Mouse (Mus musculus): ENCODE results near the gene Bahcc1.

Gene Bahcc1

DNA sequence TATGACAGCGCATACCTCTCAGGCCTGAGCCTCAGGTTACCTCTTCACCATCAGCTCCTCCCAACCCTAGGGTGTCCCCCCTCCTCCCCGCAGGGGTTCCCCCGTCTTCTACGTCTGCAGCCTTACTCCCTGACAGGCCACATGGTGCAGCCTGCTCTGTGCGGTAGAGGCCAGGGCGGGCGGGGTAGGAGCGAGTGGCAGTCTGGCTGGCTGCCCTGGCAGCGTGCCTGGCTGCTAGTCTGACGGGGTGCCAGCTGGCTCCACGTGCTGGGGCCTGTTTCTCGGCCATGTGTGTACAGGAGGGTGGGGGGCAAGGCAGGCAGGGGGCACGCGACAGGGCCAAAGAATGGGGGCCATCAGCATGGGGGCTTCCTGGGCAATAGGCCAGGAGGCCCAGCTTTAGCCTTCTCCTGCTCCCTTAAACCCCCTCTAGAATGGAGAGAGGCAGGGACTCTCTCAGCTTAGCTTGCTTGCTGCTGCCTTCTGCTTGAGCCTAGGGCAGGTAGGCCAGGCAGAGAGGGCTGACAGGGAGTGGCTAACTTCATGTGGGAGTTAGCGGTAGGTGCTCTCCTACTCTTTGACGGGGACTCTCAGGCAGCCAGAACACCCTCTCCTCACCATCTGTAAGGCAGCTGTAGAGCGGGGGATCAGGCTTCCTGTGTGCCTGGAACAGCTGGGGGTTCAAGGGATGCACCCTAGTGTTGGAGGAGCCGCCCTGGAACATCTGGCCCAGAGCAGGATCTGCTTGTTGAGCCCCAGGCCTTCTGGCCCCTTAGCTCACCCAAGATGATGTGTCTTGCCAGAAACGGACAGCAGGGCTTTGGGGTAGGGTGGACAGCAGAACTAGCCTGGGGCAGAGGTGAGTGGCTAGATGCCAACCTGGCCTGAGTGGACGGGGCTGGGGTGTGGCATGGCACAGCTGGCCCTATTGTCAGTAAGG lies 28.9 kb downstream of the Bahcc1 start:
- peak; percentile 97 for DNase-seq

DNA sequence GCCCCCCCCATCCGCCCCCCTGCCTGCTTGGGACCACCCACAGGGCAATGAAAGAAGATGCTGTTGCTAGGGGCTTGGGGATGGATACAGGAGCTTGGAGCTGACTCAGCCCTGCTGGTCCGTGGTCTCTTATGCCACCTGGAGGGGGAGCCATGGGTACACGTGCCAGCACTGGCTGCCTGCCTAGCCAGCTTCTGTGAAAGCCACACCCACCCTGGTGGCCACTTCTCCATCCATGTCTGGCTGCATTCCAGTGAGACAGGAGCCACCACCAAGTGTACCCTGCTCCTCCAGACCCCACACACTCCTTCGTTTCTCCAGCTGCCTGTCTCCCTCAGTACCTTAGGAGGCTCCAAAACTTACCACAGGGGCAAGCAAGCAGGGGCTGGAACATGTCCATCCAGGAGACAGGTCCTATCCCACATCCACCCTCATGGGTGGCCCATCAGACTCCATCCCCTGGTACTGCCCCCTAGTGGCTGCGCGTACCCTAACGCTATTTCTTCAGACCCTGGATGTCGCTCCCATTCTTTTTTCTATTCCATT lies 29.7 kb downstream of the Bahcc1 start:
- DNase-seq, result peak; percentile 90

DNA sequence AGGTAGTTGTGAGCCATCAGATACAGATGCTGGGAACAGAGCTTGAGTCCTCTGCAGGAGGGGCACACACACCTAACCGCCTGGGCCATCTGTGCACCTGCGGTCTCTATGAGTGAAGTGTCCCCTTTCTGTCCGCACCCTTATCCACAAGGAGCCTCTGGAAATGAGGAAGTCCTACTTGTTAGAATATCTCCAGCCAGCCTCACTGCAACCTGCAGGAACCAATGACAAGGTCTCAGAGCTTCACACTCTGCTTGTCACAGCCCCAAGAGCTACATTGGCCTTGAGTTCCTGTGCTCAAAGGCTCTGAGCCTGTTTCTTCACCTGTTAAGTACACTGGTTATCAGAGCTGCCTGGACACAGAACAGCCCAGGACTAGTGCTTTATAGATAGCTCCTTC lies 30.4 kb downstream of the Bahcc1 start:
- DNase-seq, result no peak

DNA sequence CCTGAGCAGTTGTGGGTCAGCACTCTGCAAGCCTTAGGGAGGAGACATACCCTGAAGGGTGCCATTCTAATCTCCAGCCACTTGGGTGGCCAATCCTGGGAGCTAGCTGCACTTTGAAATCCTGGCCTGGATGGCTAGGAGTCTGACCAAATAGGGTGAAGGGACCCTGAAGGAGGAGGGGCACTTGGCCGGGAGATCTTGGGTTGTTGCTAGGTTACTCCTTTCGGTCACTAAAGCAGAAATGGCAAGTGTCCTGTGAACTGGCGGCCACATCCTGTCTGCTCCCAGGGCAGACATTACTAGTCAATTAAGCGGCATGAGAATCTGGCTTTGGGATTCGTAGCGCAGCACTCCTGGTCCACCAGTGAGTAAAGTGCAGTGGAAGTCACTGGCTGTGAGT lies 31.3 kb downstream of the Bahcc1 start:
- DNase-seq, result no peak

DNA sequence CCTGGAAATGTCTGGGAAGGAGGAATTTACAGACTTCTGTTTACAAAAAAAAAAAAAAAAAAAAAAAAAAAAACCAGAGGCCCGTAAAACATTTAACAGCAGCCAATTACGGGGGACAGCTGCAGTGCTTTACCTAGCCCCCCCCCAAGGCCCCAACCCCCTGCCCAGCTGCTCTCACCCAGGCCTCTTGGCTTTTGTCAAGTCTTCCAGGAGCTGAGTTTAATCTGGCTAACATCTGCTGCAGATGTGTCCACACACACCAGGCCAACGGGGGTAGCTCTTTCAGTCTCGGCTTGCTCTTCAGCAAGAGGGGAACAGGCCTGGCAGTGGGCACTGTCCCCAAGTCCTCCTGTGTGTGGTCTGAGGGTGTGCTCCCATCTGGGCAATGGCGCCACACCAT lies 32.7 kb downstream of the Bahcc1 start:
- no peak for DNase-seq

DNA sequence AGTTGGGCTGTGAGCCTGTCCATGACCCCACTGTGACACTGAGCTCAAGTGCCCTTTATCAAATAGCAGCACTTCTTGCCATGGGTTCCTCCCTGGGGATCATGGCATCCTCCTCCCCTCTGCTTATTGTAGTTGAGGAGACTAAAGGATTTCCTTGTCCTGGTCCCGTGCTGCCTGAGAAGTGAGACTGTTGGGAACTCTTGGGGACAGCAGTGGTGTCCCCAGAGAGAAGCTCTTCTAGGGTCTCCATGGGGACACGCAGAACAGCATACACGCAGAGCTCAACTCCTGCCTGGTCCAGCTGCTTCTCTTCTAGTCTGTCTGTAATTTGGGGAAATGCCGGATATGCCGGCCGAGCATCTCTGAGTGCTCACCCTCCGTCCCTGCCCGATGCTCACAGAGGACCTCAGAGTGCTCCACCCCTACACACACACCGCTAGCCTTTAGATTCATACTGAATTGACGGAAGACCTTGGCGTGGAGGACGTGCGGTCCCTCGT lies 33.6 kb downstream of the Bahcc1 start:
- peak; percentile 54 for DNase-seq

DNA sequence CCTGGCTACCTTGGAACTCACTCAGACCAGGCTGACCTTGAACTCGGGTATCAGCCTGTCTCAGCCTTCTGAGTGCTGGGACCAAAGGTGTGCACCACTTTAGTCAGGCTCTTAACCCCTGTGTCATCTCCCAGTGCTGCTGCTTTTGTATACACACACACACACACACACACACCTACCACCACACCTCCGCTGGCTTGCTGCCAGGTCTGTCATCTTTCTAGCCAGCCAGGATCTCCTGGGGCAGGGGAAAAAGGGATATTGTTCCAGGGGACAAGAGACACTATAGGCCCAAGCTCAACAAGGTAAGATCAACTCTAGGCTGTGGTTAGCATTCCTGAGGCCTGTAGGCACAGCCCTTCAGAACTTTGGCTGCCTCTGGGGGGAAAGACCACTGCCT lies 34.5 kb downstream of the Bahcc1 start:
- peak; percentile 56 for DNase-seq

DNA sequence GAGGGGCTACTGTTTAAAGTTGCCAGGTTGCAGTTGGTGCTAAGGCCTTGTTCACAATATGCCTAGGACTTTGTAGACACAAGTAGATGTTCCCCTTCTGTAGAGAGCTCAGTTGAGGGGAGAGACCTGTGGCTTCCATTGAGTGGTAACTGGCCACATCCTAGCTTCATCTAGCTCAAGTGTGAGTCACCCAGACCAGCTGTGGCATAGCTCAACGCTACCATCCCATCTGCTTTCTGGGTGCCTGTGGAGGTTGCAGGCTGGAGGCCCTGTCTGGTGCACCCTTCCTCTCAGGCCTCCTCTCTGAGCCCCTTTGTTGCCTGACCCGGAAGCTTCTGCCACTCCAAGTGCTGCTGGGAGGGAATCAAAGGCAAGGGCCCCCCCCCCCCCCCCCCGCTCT lies 34.9 kb downstream of the Bahcc1 start:
- no peak for DNase-seq

DNA sequence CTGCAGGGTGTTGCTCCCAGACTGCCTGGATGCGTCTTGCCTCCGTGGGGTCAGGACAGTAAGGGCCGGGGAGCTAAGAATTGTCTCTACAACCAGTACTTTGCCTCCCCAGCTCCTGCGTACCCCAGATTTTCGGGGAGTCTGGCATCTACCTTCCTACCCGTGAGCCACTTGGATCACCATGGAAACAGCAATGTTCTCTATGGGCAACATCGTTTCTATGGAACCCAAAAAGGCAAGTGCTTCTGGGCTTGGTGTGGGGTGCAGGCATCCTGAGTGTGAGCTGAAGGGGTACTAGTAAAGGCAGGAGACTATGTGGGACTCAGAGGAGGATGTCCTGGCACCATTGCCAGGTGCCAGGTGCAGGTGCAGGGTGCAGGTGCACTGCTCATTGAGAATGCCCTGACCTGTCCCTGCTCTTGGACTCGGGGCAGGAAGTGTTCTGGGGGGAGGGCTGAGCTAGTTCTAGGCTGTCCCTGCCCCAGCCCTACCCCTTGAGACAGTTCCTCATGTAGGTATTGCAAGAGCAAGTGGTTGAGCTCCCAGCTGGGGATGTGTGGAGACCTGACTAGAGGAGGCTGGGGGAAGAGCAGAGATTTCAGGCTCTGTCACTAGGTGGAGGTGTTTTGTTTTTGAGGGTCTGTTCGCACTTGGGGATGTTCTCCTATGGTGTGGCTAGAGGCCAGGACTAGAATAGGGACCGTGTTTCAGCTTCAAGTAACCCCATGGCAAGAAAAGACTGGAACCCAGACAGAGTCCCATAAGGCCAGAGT lies 35.6 kb downstream of the Bahcc1 start:
- no peak for DNase-seq

DNA sequence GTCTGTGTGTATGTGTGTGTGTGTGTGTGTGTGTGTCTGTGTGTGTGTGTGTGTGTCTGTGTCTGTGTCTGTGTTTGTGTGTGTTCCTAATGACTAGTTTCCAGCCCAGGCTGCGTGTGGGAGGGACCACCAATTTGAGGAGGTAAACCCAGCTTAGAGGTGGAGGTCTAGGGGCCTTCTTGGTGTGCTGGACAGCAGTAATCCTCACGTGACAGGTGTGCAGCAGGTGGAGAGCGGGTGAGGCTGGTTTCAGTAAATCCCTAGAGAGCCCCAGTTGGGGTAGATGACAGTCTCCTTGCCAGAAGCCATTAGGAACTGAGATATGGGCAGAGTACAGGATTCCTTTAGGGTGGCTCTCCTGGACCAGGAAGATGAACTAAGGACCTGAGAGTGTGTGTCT lies 36.3 kb downstream of the Bahcc1 start:
- DNase-seq, result no peak

DNA sequence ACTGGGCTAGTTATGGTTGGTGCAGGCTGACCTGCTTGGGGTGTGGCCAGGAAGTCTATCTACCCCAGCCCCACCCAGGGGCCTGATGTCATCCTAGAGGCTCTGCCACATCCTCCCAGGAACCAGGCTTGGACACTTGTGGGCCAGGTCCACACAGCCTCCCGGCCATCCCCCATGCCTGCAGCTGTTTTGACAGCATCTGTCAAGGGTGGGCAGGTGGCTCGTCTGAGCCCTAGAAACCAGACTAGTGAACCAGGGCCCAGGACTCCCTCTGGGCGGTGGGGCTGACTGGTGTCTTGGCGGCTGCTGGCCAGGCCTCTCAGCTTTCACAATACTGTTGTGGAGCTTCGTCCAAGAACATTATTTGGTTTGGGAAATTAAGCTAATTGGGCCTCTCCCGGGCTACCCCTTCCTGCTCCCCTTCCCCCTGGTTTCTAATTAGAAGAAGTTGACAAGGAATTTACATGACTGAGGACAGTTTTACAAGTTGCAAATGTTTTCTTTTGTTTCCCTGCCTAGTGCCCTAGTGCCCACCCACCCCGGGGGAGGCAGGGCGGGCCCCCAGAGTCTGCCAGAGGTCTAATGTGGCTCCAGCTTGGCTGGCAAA lies 36.9 kb downstream of the Bahcc1 start:
- peak; percentile 57 for DNase-seq

DNA sequence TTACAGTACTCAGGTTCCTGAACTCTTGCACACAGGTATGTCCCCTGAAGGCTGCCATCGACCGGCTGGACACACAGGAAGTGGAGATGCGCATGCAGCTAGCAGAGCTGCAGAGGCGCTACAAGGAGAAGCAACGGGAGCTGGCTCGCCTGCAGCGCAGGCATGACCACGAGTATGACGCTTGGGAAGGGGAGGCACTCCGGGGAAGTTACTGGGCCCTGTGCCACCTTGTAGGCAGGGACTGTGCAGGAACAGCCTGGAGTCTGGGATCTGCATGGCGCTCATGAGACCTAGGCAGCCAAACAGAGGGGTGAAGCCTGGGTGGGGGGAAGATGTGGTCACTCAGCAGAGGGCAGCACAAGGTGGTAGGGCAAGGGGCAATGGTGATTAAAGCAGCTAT lies 46.6 kb downstream of the Bahcc1 start:
- DNase-seq, result peak; percentile 68

DNA sequence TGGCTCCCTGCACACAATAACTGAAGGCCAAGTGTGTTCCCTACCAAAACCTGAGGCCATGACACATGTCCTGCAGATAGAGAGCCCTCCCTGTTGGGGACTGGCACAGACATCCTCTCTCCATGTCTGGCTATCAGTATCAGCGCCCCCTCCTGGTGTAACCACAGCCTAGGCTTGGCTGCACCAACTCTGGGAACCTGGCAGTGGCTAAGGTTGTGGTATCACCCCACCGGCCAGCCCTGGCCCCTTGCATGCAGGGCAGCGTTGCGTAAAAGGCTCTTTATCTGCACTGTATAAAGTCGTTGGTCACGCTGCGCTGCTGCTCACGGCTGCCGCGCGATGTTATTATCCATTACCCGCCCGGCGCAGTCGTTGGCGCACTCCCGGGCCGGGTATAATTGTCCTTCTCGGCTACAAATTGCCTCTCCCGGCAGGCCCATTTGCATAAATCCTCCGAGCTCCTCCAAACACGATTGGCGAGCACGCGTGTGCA lies 47.6 kb downstream of the Bahcc1 start:
- peak; percentile 75 for DNase-seq

DNA sequence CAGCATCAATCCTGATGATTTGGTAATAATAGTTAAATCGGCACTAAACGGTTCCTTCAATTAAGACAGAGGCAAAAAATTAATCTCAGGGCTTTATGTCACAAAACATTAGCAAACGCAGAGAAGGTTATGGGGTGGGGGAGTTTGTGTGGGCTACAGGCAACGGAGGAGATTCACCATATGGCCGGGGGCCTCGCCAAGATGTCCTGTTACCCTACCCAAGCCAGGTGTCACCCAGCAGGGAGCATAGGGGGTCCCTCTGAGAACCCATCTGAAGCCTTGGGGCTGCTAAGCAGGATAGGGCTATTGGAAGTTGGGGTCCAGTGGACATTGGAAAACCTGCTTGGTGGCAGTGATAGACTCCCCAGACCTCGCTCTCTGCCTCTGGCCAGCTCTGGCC lies 48.0 kb downstream of the Bahcc1 start:
- DNase-seq, result no peak

DNA sequence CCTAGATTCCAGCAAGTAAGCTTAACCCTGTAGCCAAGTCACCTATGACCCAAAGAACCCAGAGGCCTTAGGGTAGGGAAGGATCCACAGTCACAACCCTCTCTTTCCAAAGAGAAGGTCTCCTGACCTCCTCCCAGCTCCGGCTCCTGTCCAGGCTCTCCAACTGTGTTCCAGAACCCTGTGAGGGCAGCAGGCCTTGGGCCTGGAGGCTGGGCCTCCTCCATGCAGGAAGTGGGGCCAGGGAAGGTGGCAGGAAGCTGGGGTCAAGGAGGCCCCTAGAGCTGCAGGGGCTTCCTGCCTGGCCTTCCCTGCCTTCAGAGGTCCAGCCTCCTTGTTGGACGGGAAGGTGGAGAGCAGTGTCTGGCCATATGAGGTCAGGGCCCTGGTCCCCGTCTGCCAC lies 48.5 kb downstream of the Bahcc1 start:
- peak; percentile 78 for DNase-seq

DNA sequence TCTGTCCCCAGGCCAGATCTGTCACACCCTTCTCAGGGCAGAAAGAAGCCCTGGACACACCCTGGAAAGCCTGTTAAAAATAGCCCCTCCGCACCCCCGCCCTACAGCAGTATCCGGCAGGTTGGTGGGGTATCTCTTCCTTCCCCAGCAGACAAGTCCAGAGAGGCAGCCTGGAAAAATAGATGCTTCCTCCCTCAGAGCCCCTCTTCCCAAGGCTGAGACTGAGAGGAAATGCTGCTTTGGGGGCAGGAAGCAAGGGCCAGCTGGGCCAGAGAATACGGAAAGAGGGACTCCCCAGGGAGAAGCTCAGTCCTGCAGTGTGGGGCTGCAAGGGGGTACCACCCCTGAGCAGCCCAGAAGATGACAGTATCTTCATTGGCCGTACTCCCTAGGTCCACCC lies 50.8 kb downstream of the Bahcc1 start:
- peak; percentile 72 for DNase-seq

DNA sequence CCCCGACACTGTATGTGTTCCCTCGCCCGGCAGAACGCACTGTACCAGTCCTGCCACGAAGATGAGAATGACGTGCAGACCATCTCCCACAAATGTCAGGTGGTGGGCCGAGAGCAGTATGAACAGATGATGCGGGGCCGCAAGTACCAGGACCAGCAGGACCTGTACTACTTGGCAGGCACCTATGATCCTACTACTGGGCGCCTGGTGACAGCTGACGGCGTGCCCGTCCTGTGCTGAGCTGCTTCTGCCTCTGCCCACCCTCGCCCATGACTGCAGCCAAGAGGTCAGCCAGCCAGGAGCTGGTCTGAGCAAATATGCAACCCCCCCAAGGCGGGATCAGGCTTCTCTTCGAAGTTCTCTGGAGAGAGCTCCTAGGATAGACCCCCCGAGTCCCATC lies 56.9 kb downstream of the Bahcc1 start:
- DNase-seq, result no peak

DNA sequence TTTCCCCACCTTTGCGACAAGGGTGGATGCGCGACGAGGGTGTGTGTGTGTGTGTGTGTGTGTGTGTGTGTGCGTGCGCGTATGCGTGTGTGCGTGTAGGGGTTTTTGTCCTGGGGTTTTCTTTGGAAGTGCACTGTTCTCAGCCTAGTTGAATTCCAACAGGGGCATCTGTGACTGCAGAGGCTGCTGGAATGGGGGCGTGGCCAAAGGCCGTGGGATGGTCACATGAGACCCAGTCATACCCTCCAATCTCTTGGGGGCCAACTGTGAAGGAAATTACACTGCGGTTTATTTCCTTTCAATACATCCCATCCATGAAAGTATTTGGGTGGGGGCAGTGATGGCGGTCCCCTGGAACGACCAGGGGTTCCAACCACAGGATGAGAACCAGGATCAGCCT lies 57.5 kb downstream of the Bahcc1 start:
- DNase-seq, result no peak

DNA sequence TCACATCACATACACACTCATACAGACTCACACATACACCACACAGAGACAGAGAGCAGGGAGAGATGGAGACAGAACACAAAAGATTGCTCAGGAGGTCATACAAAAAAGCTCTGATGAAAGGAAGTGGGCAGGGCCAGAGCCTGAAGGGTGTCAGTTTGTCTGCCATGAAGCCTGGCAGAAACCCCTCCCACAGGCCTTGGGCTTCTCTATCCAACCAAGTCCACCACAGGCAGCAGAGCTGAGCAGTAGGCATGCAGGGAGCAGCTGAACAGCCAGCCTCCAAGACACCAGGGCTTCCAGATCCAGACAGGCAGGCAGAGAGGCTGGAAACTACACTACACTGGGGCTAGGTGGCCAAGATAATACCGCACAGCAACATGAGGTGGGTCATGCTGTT lies 61.0 kb downstream of the Bahcc1 start:
- peak; percentile 26 for DNase-seq

DNA sequence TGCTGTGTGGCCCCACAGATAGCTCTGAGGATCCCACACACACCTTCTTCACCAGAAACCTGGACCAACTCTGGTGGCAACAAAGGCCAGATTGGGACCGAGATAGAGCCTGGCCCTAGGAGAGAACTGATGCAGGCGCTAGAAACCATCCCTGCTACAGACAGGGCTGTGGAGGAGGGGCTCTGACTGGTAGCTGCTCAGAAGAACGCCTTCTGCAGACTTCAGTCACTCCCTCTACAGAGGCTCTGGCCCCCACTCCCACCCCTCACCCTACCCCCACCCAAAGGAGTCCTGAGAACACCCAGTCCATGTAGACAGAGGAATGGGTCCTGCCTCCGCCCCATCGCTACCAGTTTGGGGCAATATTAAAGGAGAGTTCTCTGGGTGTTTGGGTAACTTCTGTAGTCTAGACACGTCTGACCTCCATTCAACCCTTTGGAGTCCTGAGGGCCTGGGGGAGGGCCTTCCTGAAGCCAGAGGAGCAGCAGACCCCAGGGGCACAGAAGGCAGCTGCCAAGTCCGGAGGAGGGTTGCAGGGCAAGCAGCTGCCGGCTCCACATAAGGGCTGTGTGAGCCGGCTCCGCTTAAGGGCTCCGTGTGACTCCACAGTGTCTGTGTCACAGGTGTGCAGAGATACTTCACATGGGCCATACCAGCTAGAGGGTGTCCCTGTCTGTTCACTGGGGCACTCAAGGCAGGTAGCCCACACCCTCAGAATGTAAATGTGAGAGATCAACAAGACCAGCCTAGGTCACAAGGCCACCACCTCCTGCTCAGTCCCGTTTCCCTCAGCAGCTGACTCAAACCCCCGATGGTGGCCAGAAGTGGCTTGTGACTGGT lies 63.8 kb downstream of the Bahcc1 start:
- DNase-seq, result peak; percentile 33

DNA sequence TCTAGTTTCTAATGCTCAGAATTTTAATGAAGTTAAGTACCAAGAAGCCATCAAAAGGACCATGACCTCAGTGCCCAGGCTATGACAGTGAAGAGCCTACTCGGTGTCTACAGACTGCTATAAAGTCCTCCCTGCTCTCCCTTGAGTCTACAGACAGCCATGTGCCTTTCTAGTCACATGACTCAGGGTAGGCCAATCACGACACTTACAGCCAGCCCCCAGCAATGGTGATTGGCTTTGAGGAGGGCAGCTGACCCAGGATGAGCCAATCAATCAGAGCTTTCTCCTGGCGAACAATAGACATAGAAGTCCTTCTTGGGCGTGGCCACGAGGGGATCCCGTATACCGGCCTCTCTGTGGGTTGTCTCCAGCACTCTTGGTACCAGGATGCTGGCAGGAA lies 65.0 kb downstream of the Bahcc1 start:
- no peak for DNase-seq

Data from kidney, postnatal 10 days (tissue).